Mouse (Mus musculus) limb, embryonic 13.5 days (tissue): ENCODE results near the gene 1700001O22Rik. TPM values are rescaled to one million over a fixed set of nuclear protein-coding genes. Genes with fewer than 3 reads are reported as not detected.

Experiments used
- polyA plus RNA-seq: library from polyadenylated mRNA; unstranded; fragments of >200 nt; fragmentation: Nextera tagmentation; extraction: Ambion mirVana; gene quantifications from 2 replicates; pipeline ENCODE4 v1.2.1, GENCODE M21; 2015

The 1700001O22Rik gene
- polyA plus RNA-seq, 1 experiment from 2014 or later = 3.2 TPM

Other genes starting within 250 kb of the 1700001O22Rik start
- gene Cstad, start 208.6 kb downstream of the 1700001O22Rik start, polyA plus RNA-seq = 1.6 and 1.9 TPM in 2 replicates
- gene Ntmt1, start 4.2 kb upstream of the 1700001O22Rik start, polyA plus RNA-seq = 98.1 and 104 TPM in 2 replicates
- gene Asb6, start 26.7 kb upstream of the 1700001O22Rik start, polyA plus RNA-seq = 38.7 and 39.2 TPM in 2 replicates
- 93.6 and 102 TPM in 2 replicates for gene Prrx2, start 31.3 kb upstream of the 1700001O22Rik start, polyA plus RNA-seq
- gene Ptges, start 126.2 kb upstream of the 1700001O22Rik start, polyA plus RNA-seq = 14.1 and 16.4 TPM in 2 replicates
- gene Tor1b, start 149.3 kb upstream of the 1700001O22Rik start, polyA plus RNA-seq = 33.0 and 33.5 TPM in 2 replicates
- 82.7 and 91.4 TPM in 2 replicates for gene Tor1a, start 164.3 kb upstream of the 1700001O22Rik start, polyA plus RNA-seq
- gene BC005624, start 178.5 kb upstream of the 1700001O22Rik start, polyA plus RNA-seq = 59.7 and 59.9 TPM in 2 replicates
- gene Usp20, start 178.6 kb upstream of the 1700001O22Rik start, polyA plus RNA-seq = 21.6 and 22.9 TPM in 2 replicates